Mouse (Mus musculus): Measurements from ENCODE around the gene AU040320.

Gene AU040320

GRCm38 (mm10) chr4:126750046-126750683 lies 3.2 kb upstream of the AU040320 start:
- DNase-seq (ENCODE audit: low read depth in 2 of 2, low spot score in 2 of 2): no peak

GRCm38 (mm10) chr4:126750863-126751555 lies 2.3 kb upstream of the AU040320 start:
- no peak for DNase-seq (ENCODE audit: low read depth in 2 of 2, low spot score in 2 of 2)

- no peak for DNase-seq (ENCODE audit: low read depth in 2 of 2, low spot score in 2 of 2)
Observed at GRCm38 (mm10) chr4:126751556-126752023, 1.8 kb upstream of the AU040320 start.

GRCm38 (mm10) chr4:126752024-126752607 lies 1.2 kb upstream of the AU040320 start:
- no peak for DNase-seq (ENCODE audit: low read depth in 2 of 2, low spot score in 2 of 2)

GRCm38 (mm10) chr4:126752608-126753141 lies 669 bp upstream of the AU040320 start:
- no peak for DNase-seq (ENCODE audit: low read depth in 2 of 2, low spot score in 2 of 2)

GRCm38 (mm10) chr4:126754231-126754611 lies 877 bp downstream of the AU040320 start:
- no peak for DNase-seq (ENCODE audit: low read depth in 2 of 2, low spot score in 2 of 2)

GRCm38 (mm10) chr4:126754736-126755374 lies 1.5 kb downstream of the AU040320 start:
- DNase-seq (ENCODE audit: low read depth in 2 of 2, low spot score in 2 of 2): no peak

GRCm38 (mm10) chr4:126756766-126757165 lies 3.4 kb downstream of the AU040320 start:
- DNase-seq (ENCODE audit: low read depth in 2 of 2, low spot score in 2 of 2): no peak

- DNase-seq (ENCODE audit: low read depth in 2 of 2, low spot score in 2 of 2): no peak
Observed at GRCm38 (mm10) chr4:126758299-126758698, 5.0 kb downstream of the AU040320 start.

- DNase-seq (ENCODE audit: low read depth in 2 of 2, low spot score in 2 of 2): no peak
Observed at GRCm38 (mm10) chr4:126759435-126759834, 6.1 kb downstream of the AU040320 start.

GRCm38 (mm10) chr4:126762586-126763359 lies 9.4 kb downstream of the AU040320 start:
- no peak for DNase-seq (ENCODE audit: low read depth in 2 of 2, low spot score in 2 of 2)

GRCm38 (mm10) chr4:126763483-126763882 lies 10.1 kb downstream of the AU040320 start:
- no peak for DNase-seq (ENCODE audit: low read depth in 2 of 2, low spot score in 2 of 2)

- DNase-seq (ENCODE audit: low read depth in 2 of 2, low spot score in 2 of 2): no peak
Observed at GRCm38 (mm10) chr4:126769800-126770563, 16.6 kb downstream of the AU040320 start.

GRCm38 (mm10) chr4:126770831-126771230 lies 17.5 kb downstream of the AU040320 start:
- no peak for DNase-seq (ENCODE audit: low read depth in 2 of 2, low spot score in 2 of 2)

- no peak for DNase-seq (ENCODE audit: low read depth in 2 of 2, low spot score in 2 of 2)
Observed at GRCm38 (mm10) chr4:126773871-126774270, 20.5 kb downstream of the AU040320 start.

GRCm38 (mm10) chr4:126775182-126775581 lies 21.8 kb downstream of the AU040320 start:
- no peak for DNase-seq (ENCODE audit: low read depth in 2 of 2, low spot score in 2 of 2)

GRCm38 (mm10) chr4:126779148-126779581 lies 25.8 kb downstream of the AU040320 start:
- DNase-seq (ENCODE audit: low read depth in 2 of 2, low spot score in 2 of 2): no peak

GRCm38 (mm10) chr4:126779826-126780775 lies 26.8 kb downstream of the AU040320 start:
- no peak for DNase-seq (ENCODE audit: low read depth in 2 of 2, low spot score in 2 of 2)

- no peak for DNase-seq (ENCODE audit: low read depth in 2 of 2, low spot score in 2 of 2)
Observed at GRCm38 (mm10) chr4:126781871-126782270, 28.5 kb downstream of the AU040320 start.

All from CD8-positive naive resting alpha-beta T cell, adult 2 months (primary cell).